Mouse (Mus musculus): Measurements from ENCODE around the gene Ankk1. TPM values are rescaled to one million over a fixed set of nuclear protein-coding genes. Genes with fewer than 3 reads are reported as not detected.

Gene Ankk1
- polyA plus RNA-seq (2017; shearing (Covaris generic)) = not detected

DNA sequence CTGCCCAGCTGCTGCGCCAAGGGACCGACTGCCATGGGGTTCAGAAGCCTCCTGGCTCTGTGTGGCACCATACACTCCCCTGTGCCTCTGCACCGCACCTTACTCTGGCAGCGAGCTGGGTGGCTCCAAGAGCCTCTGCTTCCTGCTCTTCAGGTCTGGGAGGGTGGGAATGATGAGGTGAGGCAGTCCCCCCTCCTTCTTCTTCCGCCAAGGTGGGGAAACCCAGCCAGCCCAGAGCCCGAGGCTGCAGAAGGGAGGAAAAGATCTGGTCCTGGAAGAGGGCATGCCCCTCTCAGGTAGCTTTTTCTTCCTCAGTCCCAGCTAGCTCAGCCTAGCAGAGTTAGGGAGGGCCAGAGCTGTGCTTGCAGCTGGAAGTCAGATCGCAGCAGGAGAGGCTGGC, at the start of gene Ankk1:
Gene Ankk1 (minus strand): TSS at position 101 of the 400 bp plus-strand sequence.

Other genes starting within 250 kb of the Ankk1 start
- not detected for gene Gm4894, start 176.5 kb downstream of the Ankk1 start, polyA plus RNA-seq (2017; shearing (Covaris generic))
- not detected for gene Drd2, start 86.4 kb downstream of the Ankk1 start, polyA plus RNA-seq (2017; shearing (Covaris generic))
- not detected for gene Ttc12, start 59.2 kb upstream of the Ankk1 start, polyA plus RNA-seq (2017; shearing (Covaris generic))